Mouse (Mus musculus) kidney, adult 2 months (tissue): ENCODE measurements around the gene Cacna1d. TPM values are rescaled to one million over a fixed set of nuclear protein-coding genes. Genes with fewer than 3 reads are reported as not detected.

Experiments used
- DNase-seq: peaks from one replicate; pipeline ENCODE4 v3.0.0; 2021
- H3K27ac ChIP-seq: fragments of 200-500 bp; 2 replicates; pipeline ENCODE4 v1.5.1; 2012; ENCODE audit warnings: low read depth, low read length, control low read depth, inconsistent platforms; ENCODE audit not compliant: insufficient read depth
- H3K27me3 ChIP-seq: fragments of 200-500 bp; replicated peaks from 2 replicates; pipeline ENCODE4 v1.6.1; 2012; ENCODE audit warnings: mild to moderate bottlenecking, moderate library complexity, low read length, inconsistent platforms; ENCODE audit not compliant: control insufficient read depth, insufficient read depth
- H3K36me3 ChIP-seq: fragments of 200-500 bp; 2 replicates; pipeline ENCODE4 v1.6.1; 2012; ENCODE audit warnings: mild to moderate bottlenecking, moderate library complexity, low read length, inconsistent platforms; ENCODE audit not compliant: control insufficient read depth, insufficient read depth
- H3K4me1 ChIP-seq: fragments of 200-500 bp; 2 replicates; pipeline ENCODE4 v1.6.1; 2011; ENCODE audit warnings: low read length; ENCODE audit not compliant: control insufficient read depth, insufficient read depth
- H3K4me3 ChIP-seq: fragments of 200-500 bp; 2 replicates; pipeline ENCODE4 v1.5.1; 2011; ENCODE audit warnings: mild to moderate bottlenecking, low read depth, low read length, control low read depth; ENCODE audit not compliant: insufficient read depth
- CTCF ChIP-seq: fragments of 200-500 bp; conservative IDR thresholded peaks from 2 replicates; pipeline ENCODE4 v1.5.1; 2011; ENCODE audit warnings: low read depth, mild to moderate bottlenecking, control low read depth, low read length, moderate library complexity, mixed read lengths; ENCODE audit not compliant: insufficient read depth, insufficient read length
- POLR2A ChIP-seq: fragments of 200-500 bp; IDR thresholded peaks from one replicate; pipeline ENCODE4 v1.6.1; 2011; ENCODE audit warnings: low read depth, low read length, control low read depth
- WGBS: fragments of 180-500 bp; shearing (Covaris S2); methylation state at CpG from one replicate; pipeline ENCODE4 v1.1.7; 2018; 5-methylcytosine and 5-hydroxymethylcytosine counted together
- polyA plus RNA-seq: library from polyadenylated mRNA; depleted of rRNA; stranded (reverse); fragments of >200 nt; gene quantifications from 2 replicates; pipeline ENCODE4 v1.2.3, GENCODE M21; 2012

Gene Cacna1d
- polyA plus RNA-seq, 1 experiment, result 4.0 TPM

- peak; percentile 75 for DNase-seq
- no peaks in the 10 kb centered on the region for H3K36me3 ChIP-seq
- peak overlapping the region; percentile 81 for H3K27ac ChIP-seq
- H3K4me1 ChIP-seq, result peaks cover 18% of the 10 kb centered on the region
- WGBS, result 64% methylated on average over 8 of the region's 8 CpGs
- H3K27me3 ChIP-seq, result no peaks in the 10 kb centered on the region
- H3K4me3 ChIP-seq, result no peak overlapping the region
- no peak for TF ChIP-seq CTCF
- TF ChIP-seq POLR2A, result no peak
These were observed 441.0 kb downstream of the Cacna1d start for GRCm38 (mm10) chr14:30050280-30050679.

GRCm38 (mm10) chr14:30048049-30048448 lies 443.2 kb downstream of the Cacna1d start:
- H3K27ac ChIP-seq, result no peak overlapping the region
- no peaks in the 10 kb centered on the region for H3K36me3 ChIP-seq
- H3K4me1 ChIP-seq, result peaks cover 18% of the 10 kb centered on the region
- DNase-seq, result no peak
- no peaks in the 10 kb centered on the region for H3K27me3 ChIP-seq
- TF ChIP-seq POLR2A (no peak), CTCF (no peak)
- no peak overlapping the region for H3K4me3 ChIP-seq
- 94% methylated on average over 3 of the region's 3 CpGs for WGBS

- no peak for TF ChIP-seq POLR2A
- no peak for TF ChIP-seq CTCF
- H3K27me3 ChIP-seq, result no peaks in the 10 kb centered on the region
- no peak overlapping the region for H3K27ac ChIP-seq
- DNase-seq, result peak; percentile 86
- no peaks in the 10 kb centered on the region for H3K36me3 ChIP-seq
- 51% methylated on average over 4 of the region's 4 CpGs for WGBS
- peaks cover 18% of the 10 kb centered on the region for H3K4me1 ChIP-seq
- no peak overlapping the region for H3K4me3 ChIP-seq
These were observed 444.3 kb downstream of the Cacna1d start for GRCm38 (mm10) chr14:30046976-30047375.

GRCm38 (mm10) chr14:30045704-30046220 lies 445.5 kb downstream of the Cacna1d start:
- Histone ChIP-seq H3K4me3 (no peak overlapping the region), H3K36me3 (no peaks in the 10 kb centered on the region), H3K27me3 (no peaks in the 10 kb centered on the region), H3K4me1 (peaks cover 18% of the 10 kb centered on the region), H3K27ac (no peak overlapping the region)
- no peak for DNase-seq
- TF ChIP-seq POLR2A (no peak), CTCF (no peak)
- 77% methylated on average over 8 of the region's 8 CpGs for WGBS

GRCm38 (mm10) chr14:30045239-30045638 lies 446.0 kb downstream of the Cacna1d start:
- TF ChIP-seq POLR2A (no peak), CTCF (no peak)
- Histone ChIP-seq H3K36me3 (no peaks in the 10 kb centered on the region), H3K4me3 (no peak overlapping the region), H3K27ac (no peak overlapping the region), H3K4me1 (peaks cover 18% of the 10 kb centered on the region), H3K27me3 (no peaks in the 10 kb centered on the region)
- DNase-seq, result no peak
- WGBS, result 74% methylated on average over 10 of the region's 10 CpGs

GRCm38 (mm10) chr14:30043356-30043940 lies 447.8 kb downstream of the Cacna1d start:
- H3K27ac ChIP-seq, result no peak overlapping the region
- H3K4me3 ChIP-seq, result no peak overlapping the region
- 80% methylated on average over 7 of the region's 7 CpGs for WGBS
- peaks cover 10% of the 10 kb centered on the region for H3K4me1 ChIP-seq
- DNase-seq, result no peak
- peaks cover 2% of the 10 kb centered on the region; the same call in 1 of the 2 replicates for H3K36me3 ChIP-seq
- H3K27me3 ChIP-seq, result no peaks in the 10 kb centered on the region
- TF ChIP-seq POLR2A, result no peak
- no peak for TF ChIP-seq CTCF

GRCm38 (mm10) chr14:30041836-30042235 lies 449.4 kb downstream of the Cacna1d start:
- Histone ChIP-seq H3K4me1 (peaks cover 5% of the 10 kb centered on the region; the same call in 1 of the 2 replicates), H3K4me3 (no peak overlapping the region), H3K36me3 (peaks cover 3% of the 10 kb centered on the region; the same call in 1 of the 2 replicates), H3K27me3 (no peaks in the 10 kb centered on the region), H3K27ac (no peak overlapping the region)
- TF ChIP-seq POLR2A (no peak), CTCF (peak; percentile 53; the same call in 1 of the 2 replicates)
- DNase-seq, result peak; percentile 48
- WGBS, result 40% methylated on average over 9 of the region's 9 CpGs

- no peak overlapping the region for H3K27ac ChIP-seq
- no peaks in the 10 kb centered on the region for H3K27me3 ChIP-seq
- peaks cover 3% of the 10 kb centered on the region; the same call in 1 of the 2 replicates for H3K36me3 ChIP-seq
- WGBS, result 65% methylated on average over 4 of the region's 4 CpGs
- no peaks in the 10 kb centered on the region for H3K4me1 ChIP-seq
- TF ChIP-seq POLR2A (no peak), CTCF (no peak)
- DNase-seq, result no peak
- no peak overlapping the region for H3K4me3 ChIP-seq
These were observed 451.8 kb downstream of the Cacna1d start for GRCm38 (mm10) chr14:30039413-30039812.
